Mouse (Mus musculus) naive thymus-derived CD4-positive, alpha-beta T cell, adult 5 months (primary cell): Measurements from ENCODE around the gene Cmtm3. TPM values are rescaled to one million over a fixed set of nuclear protein-coding genes. Genes with fewer than 3 reads are reported as not detected.

Source experiments
- polyA plus RNA-seq: library from polyadenylated mRNA; unstranded; fragments of 100-300 nt; shearing (Covaris generic); gene quantifications from one replicate; pipeline ENCODE4 v1.2.1, GENCODE M21; 2017

Cmtm3 gene
- 9.0 TPM for polyA plus RNA-seq

GRCm38 (mm10) chr8:104339229-104339982, at the start of gene Cmtm3:
Gene Cmtm3, plus strand, starts transcription at chr8:104339410.

DNA sequence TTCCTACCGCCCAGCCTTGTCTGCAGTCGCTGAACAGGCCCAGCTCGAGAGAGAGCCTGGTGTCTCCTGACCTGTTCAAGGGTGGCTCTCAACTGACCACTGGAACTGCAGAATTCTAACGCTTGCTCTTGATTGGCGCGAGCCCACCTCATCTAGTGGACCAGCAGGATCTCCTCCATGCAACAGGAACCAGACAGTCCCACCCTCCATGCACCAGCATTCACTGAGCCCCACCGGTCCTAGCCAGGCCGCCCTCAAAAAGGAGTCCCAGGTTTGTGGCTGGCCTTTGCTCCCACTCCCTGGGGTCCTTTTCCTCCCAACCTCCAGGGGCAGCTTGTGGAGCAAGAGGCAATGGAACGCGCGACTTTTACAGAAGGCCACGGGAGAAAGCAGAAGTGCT, 46.1 kb upstream of the Cmtm3 start, which contains the start of gene Cmtm2a:
Gene Cmtm2a, minus strand, starts transcription at position 101 of the 400 bp plus-strand sequence.

DNA sequence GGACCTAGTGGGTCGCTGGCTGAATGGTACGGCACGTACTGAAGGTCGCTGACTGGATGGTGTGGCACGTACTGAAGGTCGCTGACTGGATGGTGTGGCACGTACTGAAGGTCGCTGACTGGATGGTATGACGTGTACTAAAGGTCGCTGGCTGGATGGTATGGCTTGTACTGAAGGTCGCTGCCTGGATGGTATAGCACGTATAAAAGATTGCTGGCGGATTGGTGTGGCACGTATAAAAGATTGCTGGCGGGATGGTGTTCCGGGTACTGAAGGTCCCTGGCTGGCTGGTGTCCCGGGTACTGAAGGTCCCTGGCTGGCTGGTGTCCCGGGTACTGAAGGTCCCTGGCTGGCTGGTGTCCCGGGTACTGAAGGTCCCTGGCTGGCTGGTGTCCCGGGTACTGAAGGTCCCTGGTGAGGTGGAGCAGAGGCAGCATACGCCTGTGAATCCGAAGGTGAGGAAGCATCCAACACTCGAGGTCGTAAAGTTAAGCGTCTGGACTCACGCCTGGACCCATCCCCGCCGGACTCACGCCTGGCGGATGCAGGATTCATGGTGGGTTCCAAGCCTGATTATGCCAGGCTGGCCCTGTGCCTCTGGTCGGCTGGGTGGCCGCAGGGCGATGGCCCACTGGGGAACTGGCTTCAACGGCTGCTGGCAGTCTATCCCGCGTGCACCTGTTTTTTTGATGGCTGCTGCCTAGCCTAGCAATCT, 29.6 kb upstream of the Cmtm3 start, which contains the start of the genes Gm45711 and Cmtm1:
Gene Gm45711, minus strand, starts transcription at position 641 of the 715 bp plus-strand sequence.
Gene Cmtm1, minus strand, starts transcription at position 705 of the 715 bp plus-strand sequence.

DNA sequence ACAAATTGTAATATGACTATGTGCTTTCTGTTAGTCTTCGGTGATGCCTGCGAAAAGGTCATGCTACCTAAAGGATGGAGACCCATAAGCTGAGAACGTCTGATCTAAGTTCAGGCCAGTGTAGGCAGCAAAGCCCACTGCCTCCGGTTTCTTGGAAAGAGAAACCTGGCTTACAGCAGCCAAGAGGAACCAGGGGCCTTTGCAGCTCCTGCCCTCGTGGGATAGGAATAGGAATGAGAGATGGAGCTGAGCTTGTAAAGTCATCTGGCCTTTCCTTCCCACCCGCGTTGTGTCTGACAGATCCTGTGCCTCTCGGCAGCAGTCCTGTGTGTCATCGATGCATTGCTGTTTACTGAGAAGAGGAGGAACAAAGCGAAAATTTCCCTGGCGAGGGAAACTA, 17.9 kb upstream of the Cmtm3 start, which contains the start of gene Gm11020:
Gene Gm11020, plus strand, starts transcription at position 301 of the 400 bp plus-strand sequence.

DNA sequence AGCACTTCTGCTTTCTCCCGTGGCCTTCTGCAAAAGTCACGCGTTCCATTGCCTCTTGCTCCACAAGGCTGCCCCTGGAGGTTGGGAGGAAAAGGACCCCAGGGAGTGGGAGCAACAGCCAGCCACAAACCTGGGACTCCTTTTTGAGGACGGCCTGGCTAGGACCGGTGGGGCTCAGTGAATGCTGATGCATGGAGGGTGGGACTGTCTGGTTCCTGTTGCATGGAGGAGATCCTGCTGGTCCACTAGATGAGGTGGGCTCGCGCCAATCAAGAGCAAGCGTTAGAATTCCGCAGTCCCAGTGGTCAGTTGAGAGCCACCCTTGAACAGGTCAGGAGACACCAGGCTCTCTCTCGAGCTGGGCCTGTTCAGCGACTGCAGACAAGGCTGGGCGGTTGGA, 17.3 kb upstream of the Cmtm3 start, which contains the start of gene Cmtm2b:
Gene Cmtm2b, plus strand, starts transcription at position 301 of the 400 bp plus-strand sequence.

GRCm38 (mm10) chr8:104395703-104396357, 56.6 kb downstream of the Cmtm3 start, which contains the start of gene Cmtm4:
Gene Cmtm4, minus strand, starts transcription at chr8:104395807.

Other genes starting within 250 kb of the Cmtm3 start
- not detected for gene Cdh5, start 237.8 kb upstream of the Cmtm3 start, polyA plus RNA-seq
- gene Bean1, start 169.0 kb upstream of the Cmtm3 start, polyA plus RNA-seq = not detected
- 66.9 TPM for gene Tk2, start 90.9 kb upstream of the Cmtm3 start, polyA plus RNA-seq
- gene Cklf, start 88.5 kb upstream of the Cmtm3 start, polyA plus RNA-seq = 80.1 TPM
- gene Cmtm2a, start 46.2 kb upstream of the Cmtm3 start, polyA plus RNA-seq = not detected
- gene Gm45711, start 29.3 kb upstream of the Cmtm3 start, polyA plus RNA-seq = not detected
- not detected for gene Cmtm1, start 29.3 kb upstream of the Cmtm3 start, polyA plus RNA-seq
- not detected for gene Gm11020, start 17.8 kb upstream of the Cmtm3 start, polyA plus RNA-seq
- not detected for gene Cmtm2b, start 17.2 kb upstream of the Cmtm3 start, polyA plus RNA-seq
- gene Cmtm4, start 56.4 kb downstream of the Cmtm3 start, polyA plus RNA-seq = 0.71 TPM
- gene Dync1li2, start 103.6 kb downstream of the Cmtm3 start, polyA plus RNA-seq = 64.1 TPM
- not detected for gene Terb1, start 170.5 kb downstream of the Cmtm3 start, polyA plus RNA-seq
- gene Nae1, start 195.2 kb downstream of the Cmtm3 start, polyA plus RNA-seq = 83.2 TPM
- gene Car7, start 195.3 kb downstream of the Cmtm3 start, polyA plus RNA-seq = 3.1 TPM